Mouse (Mus musculus) lung, embryonic 15.5 days (tissue): ENCODE measurements around the gene Degs2. TPM values are rescaled to one million over a fixed set of nuclear protein-coding genes. Genes with fewer than 3 reads are reported as not detected.

Experiments
- ATAC-seq: fragments of 200-750 bp; cut with Nextera tagmentation; 2 replicates; pipeline ENCODE4 v1.8.0; 2017; ENCODE audit warnings: moderate number of reproducible peaks, borderline replicate concordance; ENCODE audit not compliant: low FRiP score, low TSS enrichment; ENCODE audit errors: extremely low read depth
- H3K27ac ChIP-seq: fragments of 300-500 bp; sonication (generic); 2 replicates; pipeline ENCODE4 v1.5.1; 2015; ENCODE audit warnings: moderate library complexity, mild to moderate bottlenecking, inconsistent platforms
- H3K27me3 ChIP-seq: fragments of 300-500 bp; sonication (generic); 2 replicates; pipeline ENCODE4 v1.6.1; 2015; ENCODE audit warnings: inconsistent platforms
- H3K36me3 ChIP-seq: fragments of 300-500 bp; sonication (generic); 2 replicates; pipeline ENCODE4 v1.6.1; 2015; ENCODE audit warnings: inconsistent platforms
- H3K4me1 ChIP-seq: fragments of 300-500 bp; sonication (generic); 2 replicates; pipeline ENCODE4 v1.6.1; 2015; ENCODE audit warnings: inconsistent platforms
- H3K4me2 ChIP-seq: fragments of 300-500 bp; sonication (generic); 2 replicates; pipeline ENCODE4 v1.6.1; 2015; ENCODE audit warnings: inconsistent platforms, mild to moderate bottlenecking, moderate library complexity
- H3K4me3 ChIP-seq: fragments of 300-500 bp; sonication (generic); 2 replicates; pipeline ENCODE4 v1.5.1; 2015; ENCODE audit warnings: mild to moderate bottlenecking, inconsistent platforms
- H3K9ac ChIP-seq: fragments of 300-500 bp; sonication (generic); 2 replicates; pipeline ENCODE4 v1.6.1; 2015; ENCODE audit warnings: inconsistent platforms
- H3K9me3 ChIP-seq: fragments of 300-500 bp; sonication (generic); 2 replicates; pipeline ENCODE4 v1.6.1; 2016; ENCODE audit warnings: inconsistent platforms
- WGBS: fragments of 180-500 bp; shearing (Covaris S2); methylation state at CpG from one replicate; pipeline ENCODE4 v1.1.7; 2015; 5-methylcytosine and 5-hydroxymethylcytosine counted together
- polyA plus RNA-seq: library from polyadenylated mRNA; unstranded; fragments of >200 nt; fragmentation: Nextera tagmentation; extraction: Ambion mirVana; gene quantifications from 2 replicates; pipeline ENCODE4 v1.2.1, GENCODE M21; 2015

The Degs2 gene
- polyA plus RNA-seq, 1 experiment from 2014 or later, result 1.4 TPM

DNA sequence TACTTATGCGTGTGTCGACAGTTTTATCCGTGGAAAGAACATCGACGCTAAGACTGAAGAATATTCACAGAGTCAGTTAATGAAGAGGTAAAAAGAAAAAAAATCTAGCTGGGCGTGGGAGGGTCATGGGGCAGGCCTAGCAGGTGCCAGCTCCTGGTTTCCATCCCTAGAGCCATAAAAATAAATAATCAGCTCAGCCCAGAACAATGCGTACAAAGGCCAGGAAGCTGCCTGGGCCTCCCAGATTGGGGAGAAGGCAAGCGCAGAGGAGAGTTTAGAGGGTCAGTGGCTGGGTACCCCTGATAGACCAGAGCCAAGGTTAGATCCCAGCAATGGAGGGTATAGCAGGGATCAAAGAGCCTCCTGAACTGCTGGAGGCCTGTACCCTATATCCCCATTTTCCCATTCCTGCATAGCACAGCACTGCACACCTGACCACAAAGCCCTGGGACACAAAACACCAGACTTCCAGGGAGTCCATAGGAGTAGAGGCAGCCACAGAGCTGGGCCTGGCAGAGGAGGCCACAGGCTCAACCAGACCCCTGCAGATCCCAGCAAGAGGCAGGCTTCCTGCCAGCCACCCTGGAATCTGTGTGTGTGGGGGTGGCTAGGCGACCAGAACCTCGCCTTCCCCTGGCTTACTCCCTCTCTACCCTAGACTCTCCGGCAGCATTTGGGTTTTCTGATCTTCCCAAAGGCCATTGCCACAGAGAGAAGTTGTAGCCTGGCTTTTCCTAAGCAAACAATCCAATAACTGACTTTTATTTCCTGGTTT lies 3.2 kb downstream of the Degs2 start:
- H3K4me2 ChIP-seq, result no peak overlapping the region
- H3K4me3 ChIP-seq, result no peak overlapping the region
- no peaks in the 10 kb centered on the region for H3K36me3 ChIP-seq
- no peaks in the 10 kb centered on the region for H3K9me3 ChIP-seq
- peaks cover 37% of the 10 kb centered on the region for H3K27me3 ChIP-seq
- no peak for ATAC-seq
- peak overlapping the region; percentile 27 for H3K27ac ChIP-seq
- H3K4me1 ChIP-seq, result peaks cover 5% of the 10 kb centered on the region; the same call in 1 of the 2 replicates
- 54% methylated on average over 11 of the region's 11 CpGs for WGBS
- no peak overlapping the region for H3K9ac ChIP-seq

GRCm38 (mm10) chr12:108694223-108694622 lies 7.9 kb downstream of the Degs2 start:
- Histone ChIP-seq H3K9ac (no peak overlapping the region), H3K27me3 (no peaks in the 10 kb centered on the region), H3K36me3 (no peaks in the 10 kb centered on the region), H3K4me3 (no peak overlapping the region), H3K4me1 (no peaks in the 10 kb centered on the region), H3K4me2 (no peak overlapping the region), H3K27ac (no peak overlapping the region), H3K9me3 (no peaks in the 10 kb centered on the region)
- 64% methylated on average over 1 of the region's 1 CpGs for WGBS
- ATAC-seq, result no peak

- 59% methylated on average over 2 of the region's 2 CpGs for WGBS
- no peaks in the 10 kb centered on the region for H3K9me3 ChIP-seq
- H3K36me3 ChIP-seq, result no peaks in the 10 kb centered on the region
- H3K4me3 ChIP-seq, result no peak overlapping the region
- no peak overlapping the region for H3K4me2 ChIP-seq
- no peak overlapping the region for H3K9ac ChIP-seq
- no peak overlapping the region for H3K27ac ChIP-seq
- H3K4me1 ChIP-seq, result no peaks in the 10 kb centered on the region
- ATAC-seq, result no peak
- no peaks in the 10 kb centered on the region for H3K27me3 ChIP-seq
Observed at GRCm38 (mm10) chr12:108693592-108693991, 8.5 kb downstream of the Degs2 start.

DNA sequence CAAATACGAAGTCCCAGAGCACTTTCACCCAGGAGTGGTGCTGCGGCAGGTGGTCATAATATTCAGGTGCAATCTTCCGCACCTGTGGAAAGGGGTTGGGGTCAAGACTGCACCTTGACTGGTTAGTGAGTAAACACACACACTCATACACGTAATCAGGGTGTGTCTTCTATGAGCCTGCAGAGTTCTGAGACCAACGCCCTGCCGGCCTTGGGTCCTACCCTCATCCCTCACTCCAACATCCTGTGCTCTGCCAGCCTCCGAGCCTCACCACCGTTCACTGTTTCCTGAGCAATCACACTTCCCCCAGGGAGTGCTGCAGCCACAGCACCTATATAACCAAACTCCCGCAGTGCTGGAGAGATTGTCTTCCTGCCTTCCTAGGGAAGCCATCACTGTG lies 11.6 kb downstream of the Degs2 start:
- 56% methylated on average over 9 of the region's 9 CpGs for WGBS
- H3K36me3 ChIP-seq, result peaks cover 22% of the 10 kb centered on the region; the same call in 1 of the 2 replicates
- no peak for ATAC-seq

DNA sequence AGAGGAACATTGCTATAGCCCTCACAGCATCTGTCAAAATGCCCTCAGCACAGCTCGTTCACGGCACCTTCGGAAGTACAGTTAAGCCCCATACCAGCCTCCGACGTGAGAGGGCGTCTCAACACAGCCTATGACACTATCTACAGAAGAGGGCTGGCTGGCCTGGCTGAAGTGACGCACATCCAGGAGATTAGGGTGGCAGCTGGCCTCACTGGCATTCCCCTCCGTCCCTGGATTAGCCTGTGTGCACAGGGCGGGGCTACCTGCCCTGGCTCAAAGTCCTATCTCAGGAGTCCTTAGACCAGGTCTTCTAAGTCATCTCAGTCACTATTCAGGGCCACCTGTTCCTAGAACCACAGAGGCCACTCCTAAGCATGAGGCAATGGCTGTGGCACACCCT lies 12.9 kb downstream of the Degs2 start:
- H3K9me3 ChIP-seq, result no peaks in the 10 kb centered on the region
- WGBS, result 63% methylated on average over 9 of the region's 9 CpGs
- H3K27me3 ChIP-seq, result no peaks in the 10 kb centered on the region
- no peak for ATAC-seq
- H3K27ac ChIP-seq, result no peak overlapping the region
- no peaks in the 10 kb centered on the region for H3K4me1 ChIP-seq
- H3K36me3 ChIP-seq, result peaks cover 33% of the 10 kb centered on the region; the same call in 1 of the 2 replicates
- H3K9ac ChIP-seq, result no peak overlapping the region
- no peak overlapping the region for H3K4me3 ChIP-seq
- H3K4me2 ChIP-seq, result no peak overlapping the region

More for the DNA sequence above, 11.6 kb downstream of the Degs2 start:
- H3K4me2 ChIP-seq, result no peak overlapping the region
- H3K4me3 ChIP-seq, result no peak overlapping the region
- H3K4me1 ChIP-seq, result no peaks in the 10 kb centered on the region
- H3K27ac ChIP-seq, result no peak overlapping the region
- no peaks in the 10 kb centered on the region for H3K27me3 ChIP-seq
- no peaks in the 10 kb centered on the region for H3K9me3 ChIP-seq
- H3K9ac ChIP-seq, result no peak overlapping the region

GRCm38 (mm10) chr12:108686926-108687325 lies 15.2 kb downstream of the Degs2 start:
- Histone ChIP-seq H3K4me3 (no peak overlapping the region), H3K4me2 (no peak overlapping the region), H3K4me1 (no peaks in the 10 kb centered on the region), H3K27me3 (no peaks in the 10 kb centered on the region), H3K27ac (0 out of 2 replicates have a peak overlapping the region, but pooled peaks have one; percentile 29), H3K9ac (no peak overlapping the region), H3K9me3 (no peaks in the 10 kb centered on the region), H3K36me3 (peaks cover 47% of the 10 kb centered on the region)
- WGBS, result 57% methylated on average over 6 of the region's 6 CpGs
- no peak for ATAC-seq

GRCm38 (mm10) chr12:108686463-108686862 lies 15.7 kb downstream of the Degs2 start:
- H3K27me3 ChIP-seq, result no peaks in the 10 kb centered on the region
- ATAC-seq, result no peak
- H3K27ac ChIP-seq, result 0 out of 2 replicates have a peak overlapping the region, but pooled peaks have one; percentile 29

GRCm38 (mm10) chr12:108682240-108683023 lies 19.7 kb downstream of the Degs2 start:
- no peak overlapping the region for H3K27ac ChIP-seq
- H3K9me3 ChIP-seq, result no peaks in the 10 kb centered on the region
- no peak overlapping the region for H3K9ac ChIP-seq
- 80% methylated on average over 13 of the region's 13 CpGs for WGBS
- no peak overlapping the region for H3K4me3 ChIP-seq
- H3K27me3 ChIP-seq, result no peaks in the 10 kb centered on the region
- H3K4me2 ChIP-seq, result no peak overlapping the region
- peaks cover 71% of the 10 kb centered on the region for H3K36me3 ChIP-seq
- ATAC-seq, result no peak
- no peaks in the 10 kb centered on the region for H3K4me1 ChIP-seq

More at GRCm38 (mm10) chr12:108686463-108686862, 15.7 kb downstream of the Degs2 start:
- WGBS, result 70% methylated on average over 6 of the region's 6 CpGs
- Histone ChIP-seq H3K4me1 (no peaks in the 10 kb centered on the region), H3K9me3 (no peaks in the 10 kb centered on the region), H3K4me2 (no peak overlapping the region), H3K9ac (no peak overlapping the region), H3K36me3 (peaks cover 52% of the 10 kb centered on the region), H3K4me3 (no peak overlapping the region)

DNA sequence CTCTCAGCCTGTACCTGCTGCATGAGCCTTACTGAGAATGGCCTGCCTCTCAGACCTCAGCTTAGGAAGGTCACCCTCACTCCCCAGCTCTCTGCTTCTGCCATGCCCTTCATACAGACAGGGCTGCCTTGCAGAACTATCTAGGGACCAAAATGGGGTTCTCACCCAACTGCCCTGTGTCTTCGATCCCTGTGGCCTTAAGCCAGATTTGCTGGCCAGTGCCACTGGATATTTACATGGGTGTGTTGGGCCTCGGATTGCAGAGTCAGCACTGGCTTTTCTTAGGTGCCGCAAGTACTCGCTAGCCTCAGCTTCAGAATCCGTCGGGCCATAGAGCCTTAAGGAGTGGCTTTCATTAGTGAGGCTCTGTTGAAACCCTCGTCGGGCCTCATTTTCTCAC lies 21.3 kb downstream of the Degs2 start:
- Histone ChIP-seq H3K9ac (no peak overlapping the region), H3K4me1 (no peaks in the 10 kb centered on the region), H3K27me3 (no peaks in the 10 kb centered on the region), H3K36me3 (peaks cover 71% of the 10 kb centered on the region), H3K27ac (no peak overlapping the region), H3K4me3 (no peak overlapping the region), H3K9me3 (no peaks in the 10 kb centered on the region), H3K4me2 (no peak overlapping the region)
- no peak for ATAC-seq
- WGBS, result 91% methylated on average over 8 of the region's 8 CpGs

GRCm38 (mm10) chr12:108678366-108678765 lies 23.7 kb downstream of the Degs2 start:
- ATAC-seq, result no peak
- H3K4me3 ChIP-seq, result no peak overlapping the region
- H3K27me3 ChIP-seq, result no peaks in the 10 kb centered on the region
- H3K9me3 ChIP-seq, result no peaks in the 10 kb centered on the region
- no peak overlapping the region for H3K4me2 ChIP-seq
- H3K4me1 ChIP-seq, result 0 out of 2 replicates have a peak, but pooled peaks cover 7% of the 10 kb centered on the region
- H3K36me3 ChIP-seq, result peaks cover 62% of the 10 kb centered on the region
- no peak overlapping the region for H3K9ac ChIP-seq
- no peak overlapping the region for H3K27ac ChIP-seq
- 73% methylated on average over 4 of the region's 4 CpGs for WGBS

DNA sequence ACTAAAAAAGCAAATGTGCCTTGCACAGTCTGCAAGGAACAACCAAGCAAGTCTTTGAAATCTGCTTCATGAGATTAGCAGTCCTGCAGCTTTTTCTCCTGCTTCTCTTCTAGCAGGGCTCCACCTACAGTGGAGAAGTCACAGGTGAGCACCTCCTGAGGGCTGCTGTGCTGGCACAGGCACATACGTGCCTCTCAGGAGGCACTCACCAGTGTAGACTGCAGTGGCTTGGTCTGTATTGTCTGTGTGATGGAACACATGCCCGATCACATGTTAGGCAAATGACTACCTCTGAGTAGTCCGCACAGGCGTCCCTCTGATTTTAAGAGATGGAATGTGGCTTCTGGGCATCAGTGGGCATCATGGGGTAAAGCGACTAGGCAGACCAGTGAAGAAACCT lies 25.0 kb downstream of the Degs2 start:
- H3K27ac ChIP-seq, result no peak overlapping the region
- no peak overlapping the region for H3K4me3 ChIP-seq
- no peaks in the 10 kb centered on the region for H3K9me3 ChIP-seq
- no peak overlapping the region for H3K4me2 ChIP-seq
- ATAC-seq, result no peak
- no peaks in the 10 kb centered on the region for H3K27me3 ChIP-seq
- H3K9ac ChIP-seq, result no peak overlapping the region
- 88% methylated on average over 5 of the region's 5 CpGs for WGBS
- H3K36me3 ChIP-seq, result peaks cover 52% of the 10 kb centered on the region
- 0 out of 2 replicates have a peak, but pooled peaks cover 7% of the 10 kb centered on the region for H3K4me1 ChIP-seq
